Mouse (Mus musculus): ENCODE measurements around the gene Csnk1g2. TPM values are rescaled to one million over a fixed set of nuclear protein-coding genes. Genes with fewer than 3 reads are reported as not detected.

The Csnk1g2 gene
- polyA plus RNA-seq, 1 experiment = 178 TPM

- H3K27me3 ChIP-seq (ENCODE audit: control insufficient read depth, insufficient read depth, insufficient read length) = no peaks in the 10 kb centered on the region
- H3ac ChIP-seq (ENCODE audit: control insufficient read depth, insufficient read length) = peak within 1 kb of the TSS; percentile 50
- TF ChIP-seq TCF3 (IDR thresholded peaks at IDR 0.05; ENCODE audit: insufficient read length, low read depth) = no peak
- TF ChIP-seq MAX (IDR thresholded peaks at IDR 0.05; ENCODE audit: low read depth) = no peak
- TF ChIP-seq REST (IDR thresholded peaks at IDR 0.05; ENCODE audit: insufficient read depth, insufficient read length) = no peak
- TF ChIP-seq CEBPB (IDR thresholded peaks at IDR 0.05; ENCODE audit: insufficient read depth, poor library complexity, severe bottlenecking) = no peak
- peak; percentile 55 for TF ChIP-seq POLR2A (IDR thresholded peaks at IDR 0.05; ENCODE audit: insufficient read length, low read depth)
- TF ChIP-seq USF1 (IDR thresholded peaks at IDR 0.05; ENCODE audit: low read depth) = no peak
- no peak for TF ChIP-seq E2F4 (IDR thresholded peaks at IDR 0.05; ENCODE audit: insufficient read depth)
- TF ChIP-seq POLR2AphosphoS2 (IDR thresholded peaks at IDR 0.05; ENCODE audit: insufficient read length, low read depth) = peak; percentile 61
- TF ChIP-seq MYOG (IDR thresholded peaks at IDR 0.05; ENCODE audit: control insufficient read depth in 1 of 3, insufficient read depth in 1 of 3, insufficient read length in 2 of 3, low read depth in 2 of 3) = peak in 1 of 3 experiments; percentile 61
- TF ChIP-seq SRF (IDR thresholded peaks at IDR 0.05; ENCODE audit: control insufficient read depth, insufficient read length, low read depth) = no peak
- TF ChIP-seq MYOD1 (IDR thresholded peaks at IDR 0.05; ENCODE audit: control insufficient read depth in 1 of 3, insufficient read length in 2 of 3, low read depth in 2 of 3) = peak in 1 of 3 experiments; percentile 65
- TF ChIP-seq TCF12 (IDR thresholded peaks at IDR 0.05; ENCODE audit: insufficient read depth, poor library complexity, severe bottlenecking) = no peak
- peaks cover 27% of the 10 kb centered on the region for H3K79me2 ChIP-seq (ENCODE audit: control insufficient read depth, insufficient read depth)
- peak within 1 kb of the TSS; percentile 83 for H3K4me2 ChIP-seq (ENCODE audit: low read depth)
- H3K4me3 ChIP-seq = peak within 1 kb of the TSS; percentile 62
- H3K36me3 ChIP-seq (ENCODE audit: control insufficient read depth, insufficient read depth) = no peaks in the 10 kb centered on the region
Observed at GRCm38 (mm10) chr10:80677942-80678436, 55.4 kb downstream of the Csnk1g2 start, which contains the start of gene Mknk2. Gene Mknk2, minus strand, starts transcription at chr10:80678112.

GRCm38 (mm10) chr10:80678601-80679377, 56.2 kb downstream of the Csnk1g2 start:
- Histone ChIP-seq H3K27me3 (ENCODE audit: control insufficient read depth, insufficient read depth, insufficient read length) (no peaks in the 10 kb centered on the region), H3K4me2 (ENCODE audit: low read depth) (peak overlapping the region; percentile 83), H3ac (ENCODE audit: control insufficient read depth, insufficient read length) (no peak overlapping the region), H3K79me2 (ENCODE audit: control insufficient read depth, insufficient read depth) (peaks cover 19% of the 10 kb centered on the region), H3K4me3 (peak overlapping the region; percentile 62), H3K36me3 (ENCODE audit: control insufficient read depth, insufficient read depth) (peaks cover 6% of the 10 kb centered on the region)
- peak in 1 of 3 experiments; percentile 23 for TF ChIP-seq MYOG (IDR thresholded peaks at IDR 0.05; ENCODE audit: control insufficient read depth in 1 of 3, insufficient read depth in 1 of 3, insufficient read length in 2 of 3, low read depth in 2 of 3)
- TF ChIP-seq MYOD1 (IDR thresholded peaks at IDR 0.05; ENCODE audit: control insufficient read depth in 1 of 3, insufficient read length in 2 of 3, low read depth in 2 of 3) = peak in 1 of 3 experiments; percentile 37
- TF ChIP-seq USF1 (IDR thresholded peaks at IDR 0.05; ENCODE audit: low read depth) = no peak

DNA sequence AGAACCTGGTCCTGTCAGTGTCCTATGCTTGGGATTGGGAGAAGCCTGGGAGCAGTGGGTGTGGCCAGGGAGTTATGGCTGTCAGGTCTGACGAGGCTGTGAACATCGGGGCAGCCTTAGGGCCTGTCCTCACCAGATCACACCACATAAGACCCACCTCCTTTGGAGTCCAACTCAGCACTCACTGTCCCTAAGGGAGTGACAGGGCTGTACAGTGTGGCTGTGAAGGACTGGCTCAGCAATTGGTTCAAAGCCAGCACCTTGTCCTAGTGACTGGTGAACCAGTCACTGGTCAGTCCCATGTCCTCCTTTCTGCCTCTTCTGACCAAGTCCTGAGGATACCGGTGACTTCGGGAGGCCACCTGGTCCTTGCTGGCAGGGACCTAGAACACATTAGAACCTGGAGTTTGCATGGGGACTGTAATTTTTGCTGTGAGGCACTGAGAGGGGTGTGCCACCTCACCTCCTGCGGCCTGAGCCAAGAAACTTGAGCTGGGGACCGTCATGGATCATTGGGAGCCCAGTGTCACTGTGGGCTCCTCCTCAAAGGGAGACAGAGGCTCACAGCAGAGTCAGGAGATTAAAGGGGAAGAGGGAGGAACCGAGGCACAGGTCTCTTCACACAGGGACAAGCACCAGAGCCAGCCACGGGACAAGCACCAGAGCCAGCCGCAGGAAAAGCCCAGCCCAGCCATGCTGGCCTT, 57.1 kb downstream of the Csnk1g2 start:
- H3K4me3 ChIP-seq = no peak overlapping the region
- no peak for TF ChIP-seq MAX (IDR thresholded peaks at IDR 0.05; ENCODE audit: low read depth)
- TF ChIP-seq POLR2AphosphoS2 (IDR thresholded peaks at IDR 0.05; ENCODE audit: insufficient read length, low read depth) = peak; percentile 21
- peak overlapping the region; percentile 7 for H3K4me2 ChIP-seq (ENCODE audit: low read depth)

GRCm38 (mm10) chr10:80680260-80680696, 57.6 kb downstream of the Csnk1g2 start:
- H3ac ChIP-seq (ENCODE audit: control insufficient read depth, insufficient read length) = no peak overlapping the region
- peaks cover 4% of the 10 kb centered on the region for H3K79me2 ChIP-seq (ENCODE audit: control insufficient read depth, insufficient read depth)
- H3K4me2 ChIP-seq (ENCODE audit: low read depth) = no peak overlapping the region
- H3K4me3 ChIP-seq = no peak overlapping the region
- no peaks in the 10 kb centered on the region for H3K27me3 ChIP-seq (ENCODE audit: control insufficient read depth, insufficient read depth, insufficient read length)
- TF ChIP-seq MYOG (IDR thresholded peaks at IDR 0.05; ENCODE audit: control insufficient read depth in 1 of 3, insufficient read depth in 1 of 3, insufficient read length in 2 of 3, low read depth in 2 of 3) = no peak
- peak; percentile 53 for TF ChIP-seq POLR2AphosphoS2 (IDR thresholded peaks at IDR 0.05; ENCODE audit: insufficient read length, low read depth)
- peaks cover 10% of the 10 kb centered on the region for H3K36me3 ChIP-seq (ENCODE audit: control insufficient read depth, insufficient read depth)

More for the DNA sequence above, 57.1 kb downstream of the Csnk1g2 start:
- H3ac ChIP-seq (ENCODE audit: control insufficient read depth, insufficient read length) = no peak overlapping the region
- peaks cover 10% of the 10 kb centered on the region for H3K36me3 ChIP-seq (ENCODE audit: control insufficient read depth, insufficient read depth)
- H3K27me3 ChIP-seq (ENCODE audit: control insufficient read depth, insufficient read depth, insufficient read length) = no peaks in the 10 kb centered on the region
- peaks cover 10% of the 10 kb centered on the region for H3K79me2 ChIP-seq (ENCODE audit: control insufficient read depth, insufficient read depth)

GRCm38 (mm10) chr10:80682003-80682402, 59.4 kb downstream of the Csnk1g2 start:
- H3K4me3 ChIP-seq = no peak overlapping the region
- H3K27me3 ChIP-seq (ENCODE audit: control insufficient read depth, insufficient read depth, insufficient read length) = no peaks in the 10 kb centered on the region
- H3K36me3 ChIP-seq (ENCODE audit: control insufficient read depth, insufficient read depth) = peaks cover 10% of the 10 kb centered on the region
- TF ChIP-seq MAX (IDR thresholded peaks at IDR 0.05; ENCODE audit: low read depth) (no peak), MYOG (IDR thresholded peaks at IDR 0.05; ENCODE audit: control insufficient read depth in 1 of 3, insufficient read depth in 1 of 3, insufficient read length in 2 of 3, low read depth in 2 of 3) (no peak), MYOD1 (IDR thresholded peaks at IDR 0.05; ENCODE audit: control insufficient read depth in 1 of 3, insufficient read length in 2 of 3, low read depth in 2 of 3) (no peak)
- no peak overlapping the region for H3ac ChIP-seq (ENCODE audit: control insufficient read depth, insufficient read length)
- no peak overlapping the region for H3K4me2 ChIP-seq (ENCODE audit: low read depth)
- no peaks in the 10 kb centered on the region for H3K79me2 ChIP-seq (ENCODE audit: control insufficient read depth, insufficient read depth)

Measured in myocyte (in vitro differentiated cells).